Mouse (Mus musculus) myocyte (in vitro differentiated cells): ENCODE data around the gene Asb14. TPM values are rescaled to one million over a fixed set of nuclear protein-coding genes. Genes with fewer than 3 reads are reported as not detected.
"Not testable (repeated sequence)": the region's sequence is repeated elsewhere in the genome, so short reads cannot be mapped to it uniquely, and the experiment has no call there.

Experiments
- H3K27me3 ChIP-seq: one replicate; pipeline ENCODE4 v1.6.1; 2011; ENCODE audit not compliant: control insufficient read depth, insufficient read depth, insufficient read length
- H3K36me3 ChIP-seq: one replicate; pipeline ENCODE4 v1.6.1; 2011; ENCODE audit not compliant: control insufficient read depth, insufficient read depth
- H3K4me2 ChIP-seq: one replicate; pipeline ENCODE4 v1.6.1; 2011; ENCODE audit warnings: low read depth, control low read depth
- H3K4me3 ChIP-seq: one replicate; pipeline ENCODE4 v1.5.1; 2011; ENCODE audit warnings: mild to moderate bottlenecking, control low read depth, moderate library complexity
- H3K79me2 ChIP-seq: one replicate; pipeline ENCODE4 v1.6.1; 2011; ENCODE audit not compliant: control insufficient read depth, insufficient read depth
- H3ac ChIP-seq: one replicate; pipeline ENCODE4 v1.6.1; 2011; ENCODE audit not compliant: control insufficient read depth, insufficient read length
- CEBPB ChIP-seq: IDR thresholded peaks from 2 replicates; pipeline ENCODE4 v1.6.1; 2011; ENCODE audit warnings: mild to moderate bottlenecking, moderate library complexity; ENCODE audit not compliant: poor library complexity, insufficient read depth, severe bottlenecking
- E2F4 ChIP-seq: IDR thresholded peaks from one replicate; pipeline ENCODE4 v1.6.1; 2011; ENCODE audit warnings: mild to moderate bottlenecking, control low read depth, moderate library complexity; ENCODE audit not compliant: insufficient read depth
- MAX ChIP-seq: IDR thresholded peaks from one replicate; pipeline ENCODE4 v1.6.1; 2011; ENCODE audit warnings: low read depth, mild to moderate bottlenecking, control low read depth
- MYOD1 ChIP-seq, 3 experiments: IDR thresholded peaks; one replicate each; pipeline ENCODE4 v1.6.1; 2011; ENCODE audit warnings: control low read depth in 2 of 3, low read depth in 2 of 3, mild to moderate bottlenecking in 2 of 3, moderate library complexity in 1 of 3; ENCODE audit not compliant: insufficient read length in 2 of 3, control insufficient read depth in 1 of 3
- MYOG ChIP-seq, 3 experiments: IDR thresholded peaks; one replicate each; pipeline ENCODE4 v1.6.1; 2011; ENCODE audit warnings: control low read depth in 2 of 3, low read depth in 2 of 3, mild to moderate bottlenecking in 2 of 3; ENCODE audit not compliant: insufficient read length in 2 of 3, control insufficient read depth in 1 of 3, insufficient read depth in 1 of 3
- POLR2A ChIP-seq: IDR thresholded peaks from one replicate; pipeline ENCODE4 v1.6.1; 2011; ENCODE audit warnings: low read depth, mild to moderate bottlenecking, control low read depth, moderate library complexity; ENCODE audit not compliant: insufficient read length
- POLR2AphosphoS2 ChIP-seq: IDR thresholded peaks from one replicate; pipeline ENCODE4 v1.6.1; 2011; ENCODE audit warnings: low read depth, control low read depth; ENCODE audit not compliant: insufficient read length
- REST ChIP-seq: IDR thresholded peaks from one replicate; pipeline ENCODE4 v1.6.1; 2011; ENCODE audit warnings: mild to moderate bottlenecking, control low read depth, moderate library complexity; ENCODE audit not compliant: insufficient read depth, insufficient read length
- SRF ChIP-seq: IDR thresholded peaks from one replicate; pipeline ENCODE4 v1.6.1; 2011; ENCODE audit warnings: low read depth; ENCODE audit not compliant: control insufficient read depth, insufficient read length
- TCF12 ChIP-seq: IDR thresholded peaks from one replicate; pipeline ENCODE4 v1.6.1; 2011; ENCODE audit warnings: mild to moderate bottlenecking, control low read depth; ENCODE audit not compliant: poor library complexity, insufficient read depth, severe bottlenecking
- TCF3 ChIP-seq: IDR thresholded peaks from one replicate; pipeline ENCODE4 v1.6.1; 2011; ENCODE audit warnings: low read depth, control low read depth; ENCODE audit not compliant: insufficient read length
- USF1 ChIP-seq: IDR thresholded peaks from one replicate; pipeline ENCODE4 v1.6.1; 2011; ENCODE audit warnings: low read depth, mild to moderate bottlenecking, control low read depth, moderate library complexity
- polyA plus RNA-seq: library from polyadenylated mRNA; unstranded; fragments of >200 nt; fragmentation: generic; extraction: Trizol; gene quantifications from one replicate; pipeline ENCODE4 v1.2.1, GENCODE M21; 2012; ENCODE audit warnings: missing spikeins

Asb14 gene
- polyA plus RNA-seq, 1 experiment: 0.66 TPM

DNA sequence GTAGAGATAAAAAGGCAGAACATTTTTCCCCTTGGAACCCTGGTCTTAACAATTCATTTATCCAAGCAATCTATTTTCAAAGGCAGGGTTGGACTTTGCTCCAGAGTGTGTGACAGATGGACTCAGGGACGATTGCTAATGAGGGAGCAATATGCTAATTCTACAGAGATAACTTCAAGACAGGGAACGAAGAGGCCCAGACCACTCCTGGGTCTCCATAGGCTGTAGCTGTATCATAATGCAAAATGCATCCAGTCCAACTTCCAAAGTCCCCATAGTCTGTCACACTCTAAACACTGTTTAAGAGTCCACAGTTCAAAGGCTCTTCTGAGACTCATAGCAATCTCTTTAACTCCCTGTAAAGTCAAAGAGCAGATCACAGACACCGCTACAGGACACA lies 7.1 kb upstream of the Asb14 start:
- Histone ChIP-seq H3K36me3 (no peaks in the 10 kb centered on the region), H3K4me3 (no peak overlapping the region), H3K27me3 (peaks cover 10% of the 10 kb centered on the region), H3K4me2 (no peak overlapping the region), H3K79me2 (no peaks in the 10 kb centered on the region), H3ac (no peak overlapping the region)
- TF ChIP-seq TCF3 (no peak), USF1 (no peak), SRF (no peak), CEBPB (no peak), REST (no peak), MAX (no peak), MYOG (IDR thresholded peaks at IDR 0.05; ENCODE audit: control insufficient read depth in 1 of 3, insufficient read depth in 1 of 3, insufficient read length in 2 of 3, low read depth in 2 of 3) (no peak)

DNA sequence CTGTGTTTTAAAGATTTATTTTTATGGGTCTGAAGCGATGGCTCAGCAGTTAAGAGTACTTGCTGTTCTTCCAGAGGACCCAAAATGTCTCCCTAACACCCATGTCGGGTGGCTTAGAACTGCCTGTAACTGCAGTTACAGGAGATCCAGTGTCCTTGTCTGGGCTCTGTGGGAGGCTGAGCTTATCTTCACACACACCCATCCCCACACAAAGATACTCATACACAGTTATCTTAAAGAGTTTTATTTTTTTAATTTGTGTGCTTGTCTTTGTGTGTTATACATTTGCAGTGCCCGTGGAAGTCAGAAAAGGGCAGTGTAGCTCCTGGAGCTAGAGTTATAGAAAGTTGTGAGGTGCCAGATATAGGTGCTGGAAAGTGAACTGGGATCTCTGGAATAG lies 3.6 kb upstream of the Asb14 start:
- H3K27me3 ChIP-seq: peaks cover 12% of the 10 kb centered on the region
- H3ac ChIP-seq: no peak overlapping the region
- no peaks in the 10 kb centered on the region for H3K36me3 ChIP-seq
- H3K4me3 ChIP-seq: no peak overlapping the region
- H3K79me2 ChIP-seq: no peaks in the 10 kb centered on the region
- no peak overlapping the region for H3K4me2 ChIP-seq
- TF ChIP-seq REST (no peak), MAX (no peak), USF1 (no peak), TCF12 (no peak), MYOD1 (IDR thresholded peaks at IDR 0.05; ENCODE audit: control insufficient read depth in 1 of 3, insufficient read length in 2 of 3, low read depth in 2 of 3) (no peak), SRF (no peak), MYOG (IDR thresholded peaks at IDR 0.05; ENCODE audit: control insufficient read depth in 1 of 3, insufficient read depth in 1 of 3, insufficient read length in 2 of 3, low read depth in 2 of 3) (no peak), TCF3 (no peak), CEBPB (no peak), POLR2AphosphoS2 (no peak), POLR2A (no peak), E2F4 (no peak)

DNA sequence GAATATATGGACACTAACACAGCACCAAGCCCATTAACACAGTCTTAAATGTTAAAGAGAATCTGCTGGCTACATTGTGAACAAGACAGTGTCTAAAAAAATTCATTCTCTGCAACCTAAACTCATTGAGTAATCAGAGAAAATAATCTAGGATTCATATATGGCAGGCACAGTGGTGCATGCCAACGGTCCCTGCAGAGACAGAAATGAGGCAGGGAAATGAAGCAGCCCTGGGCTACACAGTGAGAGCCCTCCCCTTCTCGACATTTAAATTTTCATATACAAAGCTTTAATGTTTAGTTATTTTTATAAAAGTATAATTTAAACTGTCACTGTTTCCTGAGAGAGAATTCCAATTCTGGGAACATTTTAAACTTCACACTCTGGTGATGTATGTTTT lies 5.1 kb downstream of the Asb14 start:
- Histone ChIP-seq H3K4me2 (no peak overlapping the region), H3K36me3 (no peaks in the 10 kb centered on the region), H3ac (no peak overlapping the region), H3K4me3 (no peak overlapping the region), H3K27me3 (peaks cover 22% of the 10 kb centered on the region), H3K79me2 (no peaks in the 10 kb centered on the region)
- TF ChIP-seq TCF12 (no peak), E2F4 (no peak), CEBPB (no peak), REST (no peak), USF1 (no peak), MYOG (IDR thresholded peaks at IDR 0.05; ENCODE audit: control insufficient read depth in 1 of 3, insufficient read depth in 1 of 3, insufficient read length in 2 of 3, low read depth in 2 of 3) (no peak), POLR2AphosphoS2 (no peak), MAX (no peak), SRF (no peak), POLR2A (no peak)

DNA sequence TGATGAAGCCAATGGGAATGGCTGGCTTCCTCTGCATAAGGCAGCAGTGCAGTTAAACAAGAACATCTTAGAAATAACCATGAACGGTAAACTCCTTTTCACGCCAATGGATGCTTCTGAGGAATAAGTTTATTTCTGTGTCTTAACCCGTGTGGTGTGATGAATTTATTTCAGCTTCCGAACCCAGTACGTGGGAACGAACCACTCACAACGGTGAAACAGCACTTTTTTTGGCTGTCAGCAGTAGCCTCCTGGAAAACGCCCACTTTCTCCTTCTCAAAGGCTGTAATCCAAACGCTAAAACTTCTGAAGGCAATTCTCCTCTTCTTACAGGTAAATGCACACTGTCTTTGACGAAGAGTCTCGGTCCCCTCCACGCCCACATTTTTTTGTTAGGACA lies 6.5 kb downstream of the Asb14 start:
- H3K4me2 ChIP-seq: no peak overlapping the region
- TF ChIP-seq E2F4 (no peak), TCF12 (no peak), MYOD1 (IDR thresholded peaks at IDR 0.05; ENCODE audit: control insufficient read depth in 1 of 3, insufficient read length in 2 of 3, low read depth in 2 of 3) (no peak), POLR2A (no peak), CEBPB (no peak), POLR2AphosphoS2 (no peak), USF1 (no peak), MAX (no peak), SRF (no peak), MYOG (IDR thresholded peaks at IDR 0.05; ENCODE audit: control insufficient read depth in 1 of 3, insufficient read depth in 1 of 3, insufficient read length in 2 of 3, low read depth in 2 of 3) (no peak), REST (no peak)
- no peaks in the 10 kb centered on the region for H3K36me3 ChIP-seq
- no peak overlapping the region for H3ac ChIP-seq
- H3K27me3 ChIP-seq: peaks cover 22% of the 10 kb centered on the region
- no peaks in the 10 kb centered on the region for H3K79me2 ChIP-seq
- no peak overlapping the region for H3K4me3 ChIP-seq

DNA sequence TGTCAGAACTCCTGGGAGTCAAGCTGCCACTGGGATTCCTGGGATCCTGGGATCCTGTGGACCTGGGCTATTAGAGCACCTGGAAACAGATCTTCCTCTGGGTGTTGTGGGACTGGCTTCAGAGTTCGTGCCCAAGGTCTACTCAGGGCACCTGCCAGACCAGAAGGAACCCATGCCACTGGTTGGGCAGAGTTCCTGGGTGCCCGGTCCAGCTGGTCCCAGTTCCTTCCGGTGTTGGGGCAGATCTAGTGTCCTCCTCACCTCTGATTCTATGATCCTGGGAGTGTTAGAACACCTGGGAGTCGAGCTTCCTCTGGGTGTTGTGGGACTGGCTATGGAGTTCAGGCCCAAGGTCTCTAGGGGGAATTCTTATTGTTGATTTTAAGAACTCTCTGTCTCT lies 13.0 kb downstream of the Asb14 start:
- Histone ChIP-seq H3K4me3 (no peak overlapping the region), H3K36me3 (no peaks in the 10 kb centered on the region), H3K27me3 (no peaks in the 10 kb centered on the region), H3K4me2 (no peak overlapping the region), H3K79me2 (no peaks in the 10 kb centered on the region), H3ac (no peak overlapping the region)
- TF ChIP-seq TCF3 (no peak), POLR2A (no peak), MYOG (IDR thresholded peaks at IDR 0.05; ENCODE audit: control insufficient read depth in 1 of 3, insufficient read depth in 1 of 3, insufficient read length in 2 of 3, low read depth in 2 of 3) (no peak), REST (no peak), MAX (no peak)

DNA sequence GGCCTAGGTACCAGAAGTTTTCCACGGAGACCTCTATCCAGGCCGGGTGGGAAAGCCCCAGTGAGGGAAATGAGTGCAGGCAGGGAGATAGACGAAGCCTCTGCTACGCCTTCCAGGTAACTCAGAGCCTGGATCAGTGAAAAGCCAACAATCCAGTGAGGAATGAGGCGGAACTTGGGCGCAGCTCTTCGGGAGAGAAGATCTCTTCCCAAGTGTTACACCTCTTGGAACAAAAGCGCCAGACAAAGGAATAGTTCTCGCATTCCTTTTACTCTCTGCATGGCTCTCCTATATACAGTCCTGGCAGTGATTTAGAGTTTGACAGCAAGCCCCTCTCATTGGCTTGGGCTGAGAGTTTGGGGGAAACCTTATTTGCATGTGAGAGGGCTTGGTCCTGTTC lies 16.1 kb downstream of the Asb14 start:
- not testable (repeated sequence) for H3K79me2 ChIP-seq, H3K27me3 ChIP-seq, H3K36me3 ChIP-seq, H3K4me2 ChIP-seq, H3K4me3 ChIP-seq, H3ac ChIP-seq
